Mouse (Mus musculus): ENCODE data around the gene Plscr2. TPM values are rescaled to one million over a fixed set of nuclear protein-coding genes. Genes with fewer than 3 reads are reported as not detected.

The Plscr2 gene
- total RNA-seq, 2 experiments from 2014 or later = 1.3 to 1.4 TPM

- no peak for DNase-seq
- intact Hi-C loops (cut with DNase I) = no loop called here
These were observed 61.7 kb downstream of the Plscr2 start for GRCm38 (mm10) chr9:92337063-92337462.

GRCm38 (mm10) chr9:92337661-92338060, 62.3 kb downstream of the Plscr2 start:
- no peak for DNase-seq
- intact Hi-C loops (cut with DNase I) = no loop called here

GRCm38 (mm10) chr9:92338954-92339353, 63.6 kb downstream of the Plscr2 start:
- DNase-seq = no peak
- intact Hi-C loops (cut with DNase I) = no loop called here

Small RNAs within 50 kb of the gene (microRNA-seq; reads per million reads assigned to microRNA genes)
- not detected for gene Mir6386

Other genes starting within 250 kb of the Plscr2 start
- under 1 TPM in 1 of 2 experiments, not detected in 1; 0.50 TPM for gene Plscr5, start 82.7 kb upstream of the Plscr2 start, total RNA-seq (2021)
- 1 to 10 TPM; 1.5 to 2.7 TPM for gene Plscr1, start 25.9 kb upstream of the Plscr2 start, total RNA-seq (2021)
- gene 1700057G04Rik, start 33.8 kb downstream of the Plscr2 start, total RNA-seq (2021) = not detected
- gene Plscr4, start 181.8 kb downstream of the Plscr2 start, total RNA-seq (2021) = under 1 TPM; 0.68 to 0.99 TPM

Data from left cerebral cortex, postnatal 4 days (tissue).